Mouse (Mus musculus) olfactory bulb, adult 2 months (tissue): ENCODE results near the gene Slc25a1.

ENCODE experiments used
- CTCF ChIP-seq: fragments of 200-500 bp; IDR thresholded peaks from 2 replicates; pipeline ENCODE4 v1.5.1; 2012; ENCODE audit warnings: low read depth, mild to moderate bottlenecking, low read length, moderate library complexity; ENCODE audit not compliant: insufficient read depth
- POLR2A ChIP-seq: fragments of 200-500 bp; IDR thresholded peaks from 2 replicates; pipeline ENCODE4 v1.6.1; 2012; ENCODE audit warnings: mild to moderate bottlenecking, low read depth, low read length, moderate library complexity; ENCODE audit not compliant: insufficient read depth

- TF ChIP-seq POLR2A (no peak), CTCF (no peak)
Measured at GRCm38 (mm10) chr16:17896091-17896490, 31.9 kb downstream of the Slc25a1 start.
